Mouse (Mus musculus) forebrain, embryonic 10.5 days (tissue): ENCODE data around the gene Chuk. TPM values are rescaled to one million over a fixed set of nuclear protein-coding genes. Genes with fewer than 3 reads are reported as not detected.

Source experiments
- DNase-seq: peaks from one replicate; pipeline ENCODE4 v3.0.0-alpha.2; 2017; ENCODE audit warnings: low spot score; ENCODE audit errors: extremely low spot score
- H3K27ac ChIP-seq: fragments of 300-500 bp; sonication (generic); 2 replicates; pipeline ENCODE4 v1.5.1; 2016; ENCODE audit warnings: mild to moderate bottlenecking
- H3K27me3 ChIP-seq: fragments of 300-500 bp; sonication (generic); 2 replicates; pipeline ENCODE4 v1.6.1; 2016; ENCODE audit warnings: mild to moderate bottlenecking; ENCODE audit not compliant: poor library complexity, severe bottlenecking
- H3K36me3 ChIP-seq: fragments of 300-500 bp; sonication (generic); replicated peaks from 2 replicates; pipeline ENCODE4 v1.6.1; 2016; ENCODE audit warnings: mild to moderate bottlenecking, moderate library complexity
- H3K4me1 ChIP-seq: fragments of 300-500 bp; sonication (generic); 2 replicates; pipeline ENCODE4 v1.6.1; 2016
- H3K4me3 ChIP-seq: fragments of 300-500 bp; sonication (generic); 2 replicates; pipeline ENCODE4 v1.5.1; 2016; ENCODE audit warnings: mild to moderate bottlenecking, moderate library complexity
- H3K9me3 ChIP-seq: fragments of 300-500 bp; sonication (generic); 2 replicates; pipeline ENCODE4 v1.6.1; 2016; ENCODE audit warnings: mild to moderate bottlenecking, moderate library complexity
- WGBS: fragments of 180-500 bp; shearing (Covaris S2); methylation state at CpG from one replicate; pipeline ENCODE4 v1.1.7; 2016; 5-methylcytosine and 5-hydroxymethylcytosine counted together
- polyA plus RNA-seq: library from polyadenylated mRNA; unstranded; fragments of >200 nt; fragmentation: Nextera tagmentation; extraction: Ambion mirVana; gene quantifications from 2 replicates; pipeline ENCODE4 v1.2.1, GENCODE M21; 2016

Gene Chuk
- polyA plus RNA-seq, 1 experiment from 2014 or later = 48.6 TPM

GRCm38 (mm10) chr19:44080920-44081319 lies 26.4 kb downstream of the Chuk start:
- Histone ChIP-seq H3K27me3 (no peaks in the 10 kb centered on the region), H3K27ac (no peak overlapping the region), H3K9me3 (no peaks in the 10 kb centered on the region), H3K4me1 (peaks cover 2% of the 10 kb centered on the region; the same call in 1 of the 2 replicates), H3K36me3 (peaks cover 89% of the 10 kb centered on the region), H3K4me3 (no peak overlapping the region)
- 96% methylated on average over 2 of the region's 2 CpGs for WGBS
- no peak for DNase-seq

DNA sequence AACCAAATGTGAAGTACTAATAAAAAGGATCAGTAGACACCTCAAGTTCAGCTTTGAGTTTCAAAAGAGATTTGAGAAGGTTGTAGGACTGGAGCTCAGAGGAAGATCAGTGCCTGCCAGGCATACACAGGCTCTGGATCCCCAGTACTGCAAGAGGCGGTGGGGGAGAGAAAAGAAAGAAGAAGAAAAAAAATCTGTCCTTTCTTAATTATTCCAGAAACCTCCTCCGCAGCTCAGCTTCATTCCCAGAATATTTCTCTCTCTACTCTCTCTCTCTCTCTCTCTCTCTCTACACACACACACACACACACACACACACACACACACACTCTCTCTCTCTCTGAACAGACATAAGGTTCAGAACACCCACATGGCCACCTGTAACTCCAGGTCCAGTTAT lies 27.3 kb downstream of the Chuk start:
- no peak for DNase-seq
- Histone ChIP-seq H3K27me3 (no peaks in the 10 kb centered on the region), H3K9me3 (no peaks in the 10 kb centered on the region), H3K4me1 (no peaks in the 10 kb centered on the region), H3K36me3 (peaks cover 91% of the 10 kb centered on the region), H3K27ac (no peak overlapping the region), H3K4me3 (no peak overlapping the region)
- 92% methylated on average over 2 of the region's 2 CpGs for WGBS

GRCm38 (mm10) chr19:44077024-44077423 lies 30.3 kb downstream of the Chuk start:
- H3K27me3 ChIP-seq = no peaks in the 10 kb centered on the region
- no peaks in the 10 kb centered on the region for H3K9me3 ChIP-seq
- no peaks in the 10 kb centered on the region for H3K4me1 ChIP-seq
- H3K36me3 ChIP-seq = peaks cover 78% of the 10 kb centered on the region
- no peak for DNase-seq
- H3K4me3 ChIP-seq = no peak overlapping the region
- H3K27ac ChIP-seq = no peak overlapping the region
- 87% methylated on average over 4 of the region's 4 CpGs for WGBS

- peaks cover 73% of the 10 kb centered on the region for H3K36me3 ChIP-seq
- 89% methylated on average over 9 of the region's 9 CpGs for WGBS
- H3K27me3 ChIP-seq = no peaks in the 10 kb centered on the region
- no peak overlapping the region for H3K4me3 ChIP-seq
- no peaks in the 10 kb centered on the region for H3K9me3 ChIP-seq
- no peak overlapping the region for H3K27ac ChIP-seq
- no peaks in the 10 kb centered on the region for H3K4me1 ChIP-seq
- no peak for DNase-seq
Observed at GRCm38 (mm10) chr19:44076457-44076856, 30.8 kb downstream of the Chuk start.

- no peaks in the 10 kb centered on the region for H3K9me3 ChIP-seq
- peaks cover 8% of the 10 kb centered on the region for H3K4me1 ChIP-seq
- WGBS = 90% methylated on average over 11 of the region's 11 CpGs
- peaks cover 67% of the 10 kb centered on the region for H3K36me3 ChIP-seq
- no peak for DNase-seq
- no peaks in the 10 kb centered on the region for H3K27me3 ChIP-seq
- H3K4me3 ChIP-seq = no peak overlapping the region
- no peak overlapping the region for H3K27ac ChIP-seq
Observed at GRCm38 (mm10) chr19:44074986-44075385, 32.3 kb downstream of the Chuk start.

DNA sequence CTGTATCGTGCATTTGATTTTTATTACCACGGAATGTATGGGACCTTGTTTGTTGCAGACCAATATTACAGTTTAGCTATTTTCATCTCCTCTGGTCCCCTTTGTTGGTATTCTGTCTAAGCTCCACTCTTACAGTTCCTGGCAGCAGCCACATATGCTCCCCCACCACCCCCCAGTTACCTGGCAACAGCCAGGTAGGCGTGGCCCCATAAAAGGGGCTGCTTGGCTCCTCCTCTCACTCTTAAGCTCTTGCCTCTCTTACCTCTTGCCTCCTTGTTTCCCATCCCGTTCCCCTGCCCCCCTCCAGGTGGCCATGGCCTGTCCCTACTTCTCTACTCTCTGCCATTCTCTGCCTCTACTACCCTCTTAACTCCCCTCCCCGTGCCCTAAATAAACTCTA lies 36.1 kb downstream of the Chuk start:
- WGBS = 66% methylated on average over 5 of the region's 5 CpGs
- no peak overlapping the region for H3K27ac ChIP-seq
- peaks cover 27% of the 10 kb centered on the region for H3K4me1 ChIP-seq
- DNase-seq = no peak
- H3K9me3 ChIP-seq = no peaks in the 10 kb centered on the region
- no peak overlapping the region for H3K4me3 ChIP-seq
- H3K27me3 ChIP-seq = no peaks in the 10 kb centered on the region
- H3K36me3 ChIP-seq = peaks cover 30% of the 10 kb centered on the region

DNA sequence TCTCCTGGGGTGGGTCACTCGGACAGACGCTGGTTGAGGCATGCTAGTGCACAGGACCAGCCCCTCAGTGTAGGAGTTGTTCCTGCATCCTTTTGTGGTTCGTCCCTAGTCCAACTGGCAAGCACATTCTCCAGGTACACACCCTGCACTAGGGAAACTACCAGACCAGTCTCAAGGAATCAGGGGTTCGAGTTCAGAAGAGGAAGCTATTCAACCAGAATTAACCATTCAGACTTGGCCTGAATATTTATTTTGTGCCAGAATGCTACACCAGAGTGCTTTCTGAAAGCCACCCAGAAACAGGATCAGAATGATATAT lies 37.4 kb downstream of the Chuk start:
- H3K4me1 ChIP-seq = peaks cover 27% of the 10 kb centered on the region
- no peak for DNase-seq
- peak overlapping the region; percentile 79 for H3K4me3 ChIP-seq
- no peaks in the 10 kb centered on the region for H3K27me3 ChIP-seq
- no peaks in the 10 kb centered on the region for H3K9me3 ChIP-seq
- peak overlapping the region; percentile 87 for H3K27ac ChIP-seq
- WGBS = 9% methylated on average over 4 of the region's 4 CpGs
- peaks cover 18% of the 10 kb centered on the region for H3K36me3 ChIP-seq

GRCm38 (mm10) chr19:44069121-44069913 lies 38.0 kb downstream of the Chuk start, which contains the start of gene Erlin1:
TSS of gene Erlin1 (minus strand) at chr19:44069785.
- H3K4me3 ChIP-seq = peak within 1 kb of the TSS; percentile 79
- under 1% methylated on average over 75 of the region's 75 CpGs for WGBS
- H3K27ac ChIP-seq = peak within 1 kb of the TSS; percentile 87
- peaks cover 27% of the 10 kb centered on the region for H3K4me1 ChIP-seq
- H3K36me3 ChIP-seq = peaks cover 15% of the 10 kb centered on the region
- no peaks in the 10 kb centered on the region for H3K27me3 ChIP-seq
- H3K9me3 ChIP-seq = no peaks in the 10 kb centered on the region
- DNase-seq = peak; percentile 84

DNA sequence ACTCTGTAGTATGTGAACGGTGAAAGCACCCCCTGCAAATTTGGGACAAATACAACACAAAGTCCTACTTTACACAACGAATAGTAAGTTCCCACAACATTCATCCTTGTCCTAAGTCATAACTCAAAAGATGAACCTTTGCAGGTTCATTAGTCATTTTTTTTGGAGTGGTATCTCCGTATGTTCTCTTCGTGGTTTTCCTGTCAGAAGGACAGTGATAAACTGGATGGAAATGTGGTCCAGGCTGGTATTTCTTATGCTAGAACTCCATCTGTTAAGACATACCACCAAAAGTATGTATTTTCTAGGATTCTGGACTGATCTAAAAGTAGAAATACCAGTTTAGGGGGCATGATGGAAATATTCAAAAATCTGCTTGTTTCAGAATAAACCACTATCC lies 39.0 kb downstream of the Chuk start:
- Histone ChIP-seq H3K36me3 (peaks cover 13% of the 10 kb centered on the region), H3K27ac (no peak overlapping the region), H3K27me3 (no peaks in the 10 kb centered on the region), H3K9me3 (no peaks in the 10 kb centered on the region), H3K4me1 (peaks cover 27% of the 10 kb centered on the region), H3K4me3 (peak overlapping the region; percentile 79)
- no peak for DNase-seq
- WGBS = 90% methylated on average over 4 of the region's 4 CpGs

DNA sequence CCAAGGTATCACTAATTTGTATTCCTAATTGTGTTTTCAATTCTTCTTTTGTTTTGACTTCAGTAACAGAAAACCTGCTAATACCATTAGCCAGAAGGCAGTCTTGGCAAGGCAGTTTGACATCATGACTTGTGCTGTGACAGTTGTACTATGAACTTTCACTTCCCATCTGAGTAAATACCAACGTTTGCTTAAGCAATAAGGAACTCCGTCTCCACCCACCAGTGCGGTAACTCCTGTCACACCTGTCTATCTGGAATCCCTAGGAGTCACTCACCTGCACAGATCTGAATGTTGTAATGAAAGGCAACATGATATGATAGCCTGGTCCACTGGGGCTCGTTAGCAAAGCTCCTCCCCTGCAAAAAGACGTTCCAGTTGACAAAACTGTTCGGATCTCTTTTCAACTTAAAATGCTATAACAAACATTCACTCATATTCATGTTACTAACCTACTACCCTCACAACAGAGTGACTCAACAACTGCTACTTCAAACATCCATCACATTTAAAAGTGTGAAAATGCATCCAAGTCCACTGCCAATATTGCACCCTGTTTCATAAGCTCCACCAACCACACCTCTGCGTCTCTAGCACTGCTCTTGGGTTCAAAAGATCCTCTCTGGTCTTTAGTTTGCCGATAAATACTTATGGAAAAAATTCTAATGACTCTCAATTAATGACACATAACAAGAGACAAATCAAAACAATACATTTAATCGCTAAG lies 39.8 kb downstream of the Chuk start:
- Histone ChIP-seq H3K9me3 (no peaks in the 10 kb centered on the region), H3K27ac (no peak overlapping the region), H3K27me3 (no peaks in the 10 kb centered on the region), H3K36me3 (peaks cover 12% of the 10 kb centered on the region), H3K4me3 (no peak overlapping the region), H3K4me1 (peaks cover 27% of the 10 kb centered on the region)
- DNase-seq = no peak
- 87% methylated on average over 9 of the region's 9 CpGs for WGBS

DNA sequence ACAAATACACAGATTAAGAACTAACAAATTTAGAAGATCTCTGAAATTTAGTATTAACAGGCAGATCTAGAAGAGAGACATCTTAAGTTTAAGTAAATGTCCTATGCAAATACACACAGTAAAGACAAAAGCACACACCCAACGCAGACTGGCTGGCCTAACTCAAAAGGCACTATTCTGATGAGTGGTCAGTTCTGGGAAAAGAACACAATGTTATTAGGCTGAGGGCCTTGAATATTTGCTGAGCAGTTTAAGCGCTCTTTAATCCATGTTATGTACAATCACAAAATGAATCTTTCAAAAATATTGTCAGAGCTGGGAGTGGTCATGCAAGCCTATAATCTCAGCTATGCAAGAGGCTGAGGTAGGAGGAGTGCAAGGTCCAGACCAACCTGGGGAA lies 42.5 kb downstream of the Chuk start:
- H3K4me1 ChIP-seq = peaks cover 17% of the 10 kb centered on the region
- 94% methylated on average over 2 of the region's 2 CpGs for WGBS
- no peak for DNase-seq
- no peaks in the 10 kb centered on the region for H3K27me3 ChIP-seq
- H3K9me3 ChIP-seq = no peaks in the 10 kb centered on the region
- H3K36me3 ChIP-seq = peaks cover 29% of the 10 kb centered on the region
- H3K27ac ChIP-seq = no peak overlapping the region
- H3K4me3 ChIP-seq = no peak overlapping the region

GRCm38 (mm10) chr19:44063773-44064172 lies 43.5 kb downstream of the Chuk start:
- peaks cover 33% of the 10 kb centered on the region for H3K36me3 ChIP-seq
- peaks cover 7% of the 10 kb centered on the region for H3K4me1 ChIP-seq
- no peaks in the 10 kb centered on the region for H3K27me3 ChIP-seq
- no peak for DNase-seq
- 94% methylated on average over 7 of the region's 7 CpGs for WGBS
- no peak overlapping the region for H3K27ac ChIP-seq
- no peak overlapping the region for H3K4me3 ChIP-seq
- H3K9me3 ChIP-seq = no peaks in the 10 kb centered on the region

DNA sequence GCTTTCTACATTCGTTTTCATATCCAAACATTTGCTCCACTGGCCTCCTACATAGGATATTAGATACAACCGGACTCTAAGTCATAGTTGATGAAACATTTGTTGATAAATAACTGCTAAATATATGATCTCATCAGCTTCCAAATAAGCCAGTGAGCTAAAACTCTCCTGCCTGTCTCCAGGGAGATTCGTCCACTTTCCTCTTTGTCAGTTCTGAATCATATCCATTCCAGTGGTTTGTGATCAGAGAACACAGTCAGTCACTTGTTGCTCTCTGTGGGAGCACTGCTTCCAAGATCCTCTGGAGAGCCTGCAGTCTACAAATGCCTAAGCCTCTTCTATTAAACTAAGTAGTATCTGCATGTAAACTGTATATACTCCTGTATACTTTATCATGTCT lies 47.1 kb downstream of the Chuk start:
- 87% methylated on average over 3 of the region's 3 CpGs for WGBS
- H3K4me1 ChIP-seq = no peaks in the 10 kb centered on the region
- no peak for DNase-seq
- no peaks in the 10 kb centered on the region for H3K9me3 ChIP-seq
- peaks cover 62% of the 10 kb centered on the region for H3K36me3 ChIP-seq
- no peaks in the 10 kb centered on the region for H3K27me3 ChIP-seq
- no peak overlapping the region for H3K4me3 ChIP-seq
- no peak overlapping the region for H3K27ac ChIP-seq
